Mouse (Mus musculus) lung, postnatal 0 days (tissue): ENCODE measurements around the gene Anks1.

Experiments
- CTCF ChIP-seq: IDR thresholded peaks from 2 replicates; pipeline ENCODE4 v1.5.1; 2016; ENCODE audit warnings: antibody characterized with exemption, mild to moderate bottlenecking
- EP300 ChIP-seq: IDR thresholded peaks from 2 replicates; pipeline ENCODE4 v1.6.1; 2016; ENCODE audit warnings: antibody characterized with exemption, mild to moderate bottlenecking, control low read depth

GRCm38 (mm10) chr17:28018776-28019175 is 109.7 kb downstream of the Anks1 start:
- TF ChIP-seq CTCF (no peak), EP300 (no peak)
